Mouse (Mus musculus): Measurements from ENCODE around the gene Tmem216. TPM values are rescaled to one million over a fixed set of nuclear protein-coding genes. Genes with fewer than 3 reads are reported as not detected.

The Tmem216 gene
- polyA plus RNA-seq, 1 experiment, result 33.1 TPM

DNA sequence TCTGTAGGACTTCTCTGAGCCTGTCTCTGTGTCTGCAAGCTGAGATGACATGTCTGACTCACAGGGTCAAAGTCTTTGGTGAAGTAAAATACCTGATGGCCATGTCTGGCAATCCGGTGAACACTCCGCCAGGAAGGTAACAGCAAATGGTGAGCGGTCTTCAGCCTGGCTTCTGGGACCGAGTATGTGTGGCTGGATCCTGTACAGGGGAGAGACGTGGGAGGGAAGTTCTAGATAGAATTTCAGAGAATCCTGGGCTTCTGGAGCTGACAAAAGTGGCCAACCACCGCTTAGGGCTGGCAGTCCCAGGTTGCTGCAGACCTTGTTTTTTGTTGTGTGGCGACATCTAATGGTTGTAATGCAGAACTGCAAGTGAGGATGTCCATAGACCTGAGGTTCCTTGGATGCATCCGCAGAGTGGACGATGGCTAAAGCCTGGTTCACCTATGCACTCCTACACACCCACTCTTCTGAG is 69.7 kb downstream of the Tmem216 start:
- no peaks in the 10 kb centered on the region for H3K36me3 ChIP-seq (ENCODE audit: control insufficient read depth, insufficient read depth, low read length)
- TF ChIP-seq CTCF (conservative IDR thresholded peaks at IDR 0.05; ENCODE audit: insufficient read depth, insufficient read length, low read depth, low read length) (peak; percentile 95), POLR2A (IDR thresholded peaks at IDR 0.05; ENCODE audit: low read depth, low read length) (no peak)
- peak; percentile 73 for DNase-seq
- H3K4me3 ChIP-seq (ENCODE audit: insufficient read depth, low read depth, low read length), result no peak overlapping the region
- WGBS, result 14% methylated on average over 9 of the region's 9 CpGs
- no peak overlapping the region for H3K27ac ChIP-seq (ENCODE audit: insufficient read depth, low read depth, low read length)
- no peaks in the 10 kb centered on the region for H3K4me1 ChIP-seq (ENCODE audit: control insufficient read depth, insufficient read depth, low read length)
- no peaks in the 10 kb centered on the region for H3K27me3 ChIP-seq (replicated peaks; ENCODE audit: control insufficient read depth, insufficient read depth, low read length)

Other genes starting within 250 kb of the Tmem216 start
- gene Syt7, start 167.1 kb downstream of the Tmem216 start, polyA plus RNA-seq (2012; rRNA removed), result 4.0 and 4.6 TPM in 2 replicates
- 0.39 and 0.94 TPM in 2 replicates for gene Lrrc10b, start 98.8 kb downstream of the Tmem216 start, polyA plus RNA-seq (2012; rRNA removed)
- 0.37 and 0.66 TPM in 2 replicates for gene Ppp1r32, start 73.3 kb downstream of the Tmem216 start, polyA plus RNA-seq (2012; rRNA removed)
- 25.7 and 28.9 TPM in 2 replicates for gene Cpsf7, start 31.0 kb downstream of the Tmem216 start, polyA plus RNA-seq (2012; rRNA removed)
- 31.1 and 33.1 TPM in 2 replicates for gene Sdhaf2, start 30.1 kb downstream of the Tmem216 start, polyA plus RNA-seq (2012; rRNA removed)
- gene Cyb561a3, start 20.9 kb upstream of the Tmem216 start, polyA plus RNA-seq (2012; rRNA removed), result 40.7 and 44.1 TPM in 2 replicates
- 11.7 and 12.7 TPM in 2 replicates for gene Tmem138, start 21.1 kb upstream of the Tmem216 start, polyA plus RNA-seq (2012; rRNA removed)
- gene Ddb1, start 49.1 kb upstream of the Tmem216 start, polyA plus RNA-seq (2012; rRNA removed), result 123 and 127 TPM in 2 replicates
- gene Tkfc, start 49.4 kb upstream of the Tmem216 start, polyA plus RNA-seq (2012; rRNA removed), result 308 and 311 TPM in 2 replicates
- gene Vwce, start 78.0 kb upstream of the Tmem216 start, polyA plus RNA-seq (2012; rRNA removed), result 15.3 and 17.3 TPM in 2 replicates
- gene Pga5, start 121.8 kb upstream of the Tmem216 start, polyA plus RNA-seq (2012; rRNA removed), result 0.80 and 1.0 TPM in 2 replicates
- 30.0 and 32.1 TPM in 2 replicates for gene Vps37c, start 132.5 kb upstream of the Tmem216 start, polyA plus RNA-seq (2012; rRNA removed)
- 0.33 and 3.3 TPM in 2 replicates for gene Cd5, start 182.8 kb upstream of the Tmem216 start, polyA plus RNA-seq (2012; rRNA removed)

Measured in kidney, adult 2 months (tissue).